30 mouse cellular contexts compared by ENCODE assay signal in genomic region chr10:122453466-122453865, GRCm38 (mm10). TPM values are rescaled to one million over a fixed set of nuclear protein-coding genes. Genes with fewer than 3 reads are reported as not detected.
DNase-seq lines count a peak whose midpoint lies in the region; ATAC-seq and TF ChIP-seq lines count a peak whose summit lies in the region.
"Had no signal": no experiment of that assay in that cellular context is flagged by ENCODE, and none has a peak within 500 bp of the region (broad histone marks: within the 10 kb centered on the region; RNA-seq: fewer than 3 reads in every experiment).

No protein-coding gene starts in this region.

- peaks cover 14% of the 10 kb centered on the region; the same call in 1 of the 2 replicates for H3K27me3 ChIP-seq in lung, postnatal 0 days (replicated peaks; ENCODE audit: insufficient read depth, low read length)

- H3K9ac ChIP-seq in lung, postnatal 0 days (replicated peaks; ENCODE audit: low read depth) = no peak overlapping the region
- H3K9ac ChIP-seq: embryonic facial prominence, embryonic 13.5 days; forebrain, embryonic 15.5 days; hindbrain, embryonic 14.5 days; limb, embryonic 15.5 days; liver, embryonic 15.5 days; stomach, embryonic 15.5 days had no signal

- ATAC-seq in frontal cortex, adult (ENCODE audit: low TSS enrichment) = peak; percentile 76
- no peak for ATAC-seq in lung, postnatal 0 days
- peak; percentile 78 for ATAC-seq in megakaryocyte-erythroid progenitor cell, adult 5-6 weeks (replicated peaks; ENCODE audit: low FRiP score, low TSS enrichment, poor library complexity, severe bottlenecking)
- ATAC-seq: forebrain, embryonic 15.5 days; inflammation-experienced regulatory T-cells, adult 6 months; midbrain, embryonic 16.5 days had no signal

- no peak for DNase-seq in frontal cortex, postnatal 14 days (ENCODE audit: low spot score in 2 of 2)
- DNase-seq in lung, postnatal 0 days (ENCODE audit: low spot score) = peak; percentile 11
- no peak for DNase-seq in lung, adult 18-20 months
- DNase-seq in brain, adult 2 months (ENCODE audit: low read depth, low spot score) = peak; percentile 32
- DNase-seq in adrenal gland, adult (ENCODE audit: inconsistent age in 2 of 2, low spot score in 1 of 2) = no peak
- no peak for DNase-seq in adrenal gland, postnatal 10 days
- DNase-seq: adrenal gland, postnatal 36 days; cerebellum, adult 18-20 months; cerebellum, postnatal 14 days; embryo, embryonic 11 days; heart, postnatal 14 days; kidney, adult 18-20 months; layer of hippocampus, adult 9-11 months; left cerebral cortex, postnatal 4 days; lung, postnatal 10 days; thymus, adult 18-20 months; thymus, postnatal 36 days had no signal

- H3K4me1 ChIP-seq in lung, postnatal 0 days (ENCODE audit: insufficient read depth, low read depth, low read length) = peaks cover 7% of the 10 kb centered on the region; the same call in 1 of the 2 replicates
- H3K4me1 ChIP-seq: stomach, embryonic 15.5 days had no signal

- no peak for TF ChIP-seq CTCF in lung, postnatal 0 days (IDR thresholded peaks at IDR 0.05)

- H3K27ac ChIP-seq in lung, postnatal 0 days (ENCODE audit: low read length) = no peak overlapping the region
- H3K27ac ChIP-seq: embryonic facial prominence, embryonic 13.5 days; forebrain, embryonic 15.5 days; heart, embryonic 10.5 days; hindbrain, embryonic 14.5 days; kidney, postnatal 0 days; left cerebral cortex, adult 2 months; limb, embryonic 15.5 days; liver, embryonic 15.5 days; stomach, embryonic 15.5 days had no signal

- no peaks in the 10 kb centered on the region for H3K9me3 ChIP-seq in lung, postnatal 0 days (ENCODE audit: low read length)
- H3K9me3 ChIP-seq: embryonic facial prominence, embryonic 13.5 days; forebrain, embryonic 15.5 days; heart, embryonic 10.5 days; limb, embryonic 15.5 days; liver, embryonic 15.5 days; stomach, embryonic 15.5 days had no signal

- no peaks in the 10 kb centered on the region for H3K36me3 ChIP-seq in lung, postnatal 0 days (ENCODE audit: insufficient read depth, low read length)
- H3K36me3 ChIP-seq: embryonic facial prominence, embryonic 13.5 days; forebrain, embryonic 15.5 days; heart, embryonic 10.5 days; limb, embryonic 15.5 days; liver, embryonic 15.5 days; stomach, embryonic 15.5 days had no signal

- no peak overlapping the region for H3K4me3 ChIP-seq in lung, postnatal 0 days (ENCODE audit: low read depth, low read length)
- H3K4me3 ChIP-seq: embryonic facial prominence, embryonic 13.5 days; forebrain, embryonic 15.5 days; heart, embryonic 10.5 days; left cerebral cortex, adult 2 months; limb, embryonic 15.5 days; liver, embryonic 15.5 days; stomach, embryonic 15.5 days had no signal

- no peak for TF ChIP-seq EP300 in lung, postnatal 0 days (IDR thresholded peaks at IDR 0.05)

- WGBS in lung, postnatal 0 days = 63% methylated on average over 3 of the region's 3 CpGs

- H3K4me2 ChIP-seq in lung, postnatal 0 days (replicated peaks; ENCODE audit: low read depth, low read length) = no peak overlapping the region
- H3K4me2 ChIP-seq: embryonic facial prominence, embryonic 13.5 days; forebrain, embryonic 15.5 days; hindbrain, embryonic 14.5 days; limb, embryonic 15.5 days; liver, embryonic 15.5 days; stomach, embryonic 15.5 days had no signal

RNA-seq across cellular contexts. Expression of gene Avpr1a, which starts 5.2 kb away (rescaled TPM):
- polyA plus RNA-seq in lung, postnatal 0 days (2015; fragmentation: Nextera tagmentation; extraction: Ambion mirVana) = 0.10 and 0.18 TPM in 2 replicates
- total RNA-seq in megakaryocyte-erythroid progenitor cell, adult 5-6 weeks (2014; fragmentation: Nextera tagmentation) = not detected in 2 replicates
- total RNA-seq in megakaryocyte-erythroid progenitor cell, adult 5-6 weeks (2017) = not detected in 2 replicates
- total RNA-seq in adrenal gland, postnatal 10 days (2021) = 10 to 100 TPM in 1 of 2 experiments, 1 to 10 TPM in 1; 6.1 to 12.1 TPM
- polyA plus RNA-seq: inflammation-experienced regulatory T-cells, adult 6 months had no signal

Comparison
In these comparisons a context has a peak if more than half of its experiments do, and no peak if none do; other contexts are left out.
1. DNase-seq: peak in lung, postnatal 0 days (single experiment) and brain, adult 2 months (single experiment); none in frontal cortex, postnatal 14 days (0 of 2), lung, adult 18-20 months (0 of 2), adrenal gland, adult (0 of 2) and adrenal gland, postnatal 10 days (single experiment).
2. RNA of gene Avpr1a, which starts 5.2 kb away (total RNA-seq): 6.1 to 12.1 TPM in adrenal gland, postnatal 10 days; not detected in megakaryocyte-erythroid progenitor cell, adult 5-6 weeks; every median in the first group is over 4 times any median in the second.